Mouse (Mus musculus): ENCODE results near the gene Ndufb2. TPM values are rescaled to one million over a fixed set of nuclear protein-coding genes. Genes with fewer than 3 reads are reported as not detected.

The Ndufb2 gene
- total and polyA plus RNA-seq, 3 experiments: 22.0 to 155 (median 78.6) TPM

- peaks cover 77% of the 10 kb centered on the region for H3K36me3 ChIP-seq (replicated peaks)
- TF ChIP-seq POLR2AphosphoS5 (IDR thresholded peaks at IDR 0.05; ENCODE audit: insufficient replicate concordance, low read depth, low read length) (no peak), GATA2 (IDR thresholded peaks at IDR 0.05; ENCODE audit: borderline replicate concordance, low read depth, low read length) (no peak), TAL1 (conservative IDR thresholded peaks at IDR 0.05; ENCODE audit: low read depth, low read length) (no peak), CTCF (IDR thresholded peaks at IDR 0.05; ENCODE audit: low read depth, low read length) (no peak), GATA1 (IDR thresholded peaks at IDR 0.05; ENCODE audit: borderline replicate concordance, low read length) (no peak)
Measured at GRCm38 (mm10) chr6:39600851-39601250, 8.5 kb downstream of the Ndufb2 start.

GRCm38 (mm10) chr6:39601828-39602227, 9.5 kb downstream of the Ndufb2 start:
- H3K36me3 ChIP-seq (replicated peaks): peaks cover 71% of the 10 kb centered on the region
- H3K4me1 ChIP-seq (ENCODE audit: insufficient read depth, low read depth, low read length): peaks cover 1% of the 10 kb centered on the region
- no peak for TF ChIP-seq TAL1 (conservative IDR thresholded peaks at IDR 0.05; ENCODE audit: low read depth, low read length)
- TF ChIP-seq POLR2AphosphoS5 (IDR thresholded peaks at IDR 0.05; ENCODE audit: insufficient replicate concordance, low read depth, low read length): no peak
- TF ChIP-seq GATA2 (IDR thresholded peaks at IDR 0.05; ENCODE audit: borderline replicate concordance, low read depth, low read length): no peak
- TF ChIP-seq CTCF (IDR thresholded peaks at IDR 0.05; ENCODE audit: low read depth, low read length): no peak
- TF ChIP-seq GATA1 (IDR thresholded peaks at IDR 0.05; ENCODE audit: borderline replicate concordance, low read length): no peak
- no peaks in the 10 kb centered on the region for H3K9me3 ChIP-seq (replicated peaks)
- no peak overlapping the region for H3K4me3 ChIP-seq (ENCODE audit: low read depth, low read length)
- H3K27me3 ChIP-seq (ENCODE audit: insufficient read depth, low read length): no peaks in the 10 kb centered on the region
- ATAC-seq (ENCODE audit: extremely low read depth, insufficient number of reproducible peaks, low FRiP score, poor library complexity, severe bottlenecking) (no peak), DNase-seq (ENCODE audit: low spot score) (no peak)

More at GRCm38 (mm10) chr6:39600851-39601250, 8.5 kb downstream of the Ndufb2 start:
- no peak for ATAC-seq (ENCODE audit: extremely low read depth, insufficient number of reproducible peaks, low FRiP score, poor library complexity, severe bottlenecking)
- no peaks in the 10 kb centered on the region for H3K27me3 ChIP-seq (ENCODE audit: insufficient read depth, low read length)
- no peaks in the 10 kb centered on the region for H3K9me3 ChIP-seq (replicated peaks)
- DNase-seq (ENCODE audit: low spot score): no peak
- no peaks in the 10 kb centered on the region for H3K4me1 ChIP-seq (ENCODE audit: insufficient read depth, low read depth, low read length)
- no peak overlapping the region for H3K4me3 ChIP-seq (ENCODE audit: low read depth, low read length)

- DNase-seq (ENCODE audit: low spot score): no peak
- Histone ChIP-seq H3K4me3 (ENCODE audit: low read depth, low read length) (no peak overlapping the region), H3K9me3 (replicated peaks) (no peaks in the 10 kb centered on the region), H3K36me3 (replicated peaks) (peaks cover 56% of the 10 kb centered on the region), H3K27me3 (ENCODE audit: insufficient read depth, low read length) (no peaks in the 10 kb centered on the region), H3K4me1 (ENCODE audit: insufficient read depth, low read depth, low read length) (peaks cover 5% of the 10 kb centered on the region)
- TF ChIP-seq CTCF (IDR thresholded peaks at IDR 0.05; ENCODE audit: low read depth, low read length): no peak
- no peak for TF ChIP-seq POLR2AphosphoS5 (IDR thresholded peaks at IDR 0.05; ENCODE audit: insufficient replicate concordance, low read depth, low read length)
- TF ChIP-seq TAL1 (conservative IDR thresholded peaks at IDR 0.05; ENCODE audit: low read depth, low read length): no peak
- TF ChIP-seq GATA1 (IDR thresholded peaks at IDR 0.05; ENCODE audit: borderline replicate concordance, low read length): no peak
- no peak for TF ChIP-seq GATA2 (IDR thresholded peaks at IDR 0.05; ENCODE audit: borderline replicate concordance, low read depth, low read length)
- ATAC-seq (ENCODE audit: extremely low read depth, insufficient number of reproducible peaks, low FRiP score, poor library complexity, severe bottlenecking): no peak
Measured at GRCm38 (mm10) chr6:39604565-39604964, 12.2 kb downstream of the Ndufb2 start.

- DNase-seq (ENCODE audit: low spot score) (no peak), ATAC-seq (ENCODE audit: extremely low read depth, insufficient number of reproducible peaks, low FRiP score, poor library complexity, severe bottlenecking) (no peak)
- H3K9me3 ChIP-seq (replicated peaks): no peaks in the 10 kb centered on the region
- H3K36me3 ChIP-seq (replicated peaks): peaks cover 49% of the 10 kb centered on the region
- TF ChIP-seq GATA2 (IDR thresholded peaks at IDR 0.05; ENCODE audit: borderline replicate concordance, low read depth, low read length) (no peak), TAL1 (conservative IDR thresholded peaks at IDR 0.05; ENCODE audit: low read depth, low read length) (no peak), POLR2AphosphoS5 (IDR thresholded peaks at IDR 0.05; ENCODE audit: insufficient replicate concordance, low read depth, low read length) (no peak), CTCF (IDR thresholded peaks at IDR 0.05; ENCODE audit: low read depth, low read length) (no peak), GATA1 (IDR thresholded peaks at IDR 0.05; ENCODE audit: borderline replicate concordance, low read length) (no peak)
- no peak overlapping the region for H3K4me3 ChIP-seq (ENCODE audit: low read depth, low read length)
- H3K4me1 ChIP-seq (ENCODE audit: insufficient read depth, low read depth, low read length): peaks cover 5% of the 10 kb centered on the region
- no peaks in the 10 kb centered on the region for H3K27me3 ChIP-seq (ENCODE audit: insufficient read depth, low read length)
Measured at GRCm38 (mm10) chr6:39606056-39606455, 13.7 kb downstream of the Ndufb2 start.

- TF ChIP-seq CTCF (IDR thresholded peaks at IDR 0.05; ENCODE audit: low read depth, low read length) (no peak), TAL1 (conservative IDR thresholded peaks at IDR 0.05; ENCODE audit: low read depth, low read length) (no peak), POLR2AphosphoS5 (IDR thresholded peaks at IDR 0.05; ENCODE audit: insufficient replicate concordance, low read depth, low read length) (no peak), GATA1 (IDR thresholded peaks at IDR 0.05; ENCODE audit: borderline replicate concordance, low read length) (no peak), GATA2 (IDR thresholded peaks at IDR 0.05; ENCODE audit: borderline replicate concordance, low read depth, low read length) (no peak)
- H3K36me3 ChIP-seq (replicated peaks): peaks cover 51% of the 10 kb centered on the region
- peaks cover 5% of the 10 kb centered on the region for H3K4me1 ChIP-seq (ENCODE audit: insufficient read depth, low read depth, low read length)
- ATAC-seq (ENCODE audit: extremely low read depth, insufficient number of reproducible peaks, low FRiP score, poor library complexity, severe bottlenecking) (no peak), DNase-seq (ENCODE audit: low spot score) (no peak)
- no peaks in the 10 kb centered on the region for H3K9me3 ChIP-seq (replicated peaks)
- no peak overlapping the region for H3K4me3 ChIP-seq (ENCODE audit: low read depth, low read length)
- no peaks in the 10 kb centered on the region for H3K27me3 ChIP-seq (ENCODE audit: insufficient read depth, low read length)
Measured at GRCm38 (mm10) chr6:39606862-39607261, 14.5 kb downstream of the Ndufb2 start.

- no peak for ATAC-seq (ENCODE audit: extremely low read depth, insufficient number of reproducible peaks, low FRiP score, poor library complexity, severe bottlenecking)
- no peaks in the 10 kb centered on the region for H3K9me3 ChIP-seq (replicated peaks)
- TF ChIP-seq GATA1 (IDR thresholded peaks at IDR 0.05; ENCODE audit: borderline replicate concordance, low read length): no peak
- TF ChIP-seq POLR2AphosphoS5 (IDR thresholded peaks at IDR 0.05; ENCODE audit: insufficient replicate concordance, low read depth, low read length): no peak
- TF ChIP-seq TAL1 (conservative IDR thresholded peaks at IDR 0.05; ENCODE audit: low read depth, low read length): no peak
- no peak for TF ChIP-seq GATA2 (IDR thresholded peaks at IDR 0.05; ENCODE audit: borderline replicate concordance, low read depth, low read length)
- TF ChIP-seq CTCF (IDR thresholded peaks at IDR 0.05; ENCODE audit: low read depth, low read length): no peak
- peaks cover 47% of the 10 kb centered on the region for H3K36me3 ChIP-seq (replicated peaks)
- H3K27me3 ChIP-seq (ENCODE audit: insufficient read depth, low read length): no peaks in the 10 kb centered on the region
- DNase-seq (ENCODE audit: low spot score): no peak
- H3K4me1 ChIP-seq (ENCODE audit: insufficient read depth, low read depth, low read length): peaks cover 5% of the 10 kb centered on the region
- no peak overlapping the region for H3K4me3 ChIP-seq (ENCODE audit: low read depth, low read length)
Measured at GRCm38 (mm10) chr6:39607365-39607764, 15.0 kb downstream of the Ndufb2 start.

All from G1E (cell line).